Mouse (Mus musculus) liver, adult 2 months (tissue): ENCODE measurements around the gene Clstn1.
"Not testable (repeated sequence)": the region's sequence is repeated elsewhere in the genome, so short reads cannot be mapped to it uniquely, and the experiment has no call there.

Experiments
- CTCF ChIP-seq: fragments of 200-500 bp; IDR thresholded peaks from 2 replicates; pipeline ENCODE4 v1.5.1; 2011; ENCODE audit warnings: low read depth, low read length, control low read depth
- POLR2A ChIP-seq: fragments of 200-500 bp; IDR thresholded peaks from 2 replicates; pipeline ENCODE4 v1.6.1; 2011; ENCODE audit warnings: low read length, control low read depth; ENCODE audit not compliant: insufficient read depth; ENCODE audit errors: extremely low read depth

DNA sequence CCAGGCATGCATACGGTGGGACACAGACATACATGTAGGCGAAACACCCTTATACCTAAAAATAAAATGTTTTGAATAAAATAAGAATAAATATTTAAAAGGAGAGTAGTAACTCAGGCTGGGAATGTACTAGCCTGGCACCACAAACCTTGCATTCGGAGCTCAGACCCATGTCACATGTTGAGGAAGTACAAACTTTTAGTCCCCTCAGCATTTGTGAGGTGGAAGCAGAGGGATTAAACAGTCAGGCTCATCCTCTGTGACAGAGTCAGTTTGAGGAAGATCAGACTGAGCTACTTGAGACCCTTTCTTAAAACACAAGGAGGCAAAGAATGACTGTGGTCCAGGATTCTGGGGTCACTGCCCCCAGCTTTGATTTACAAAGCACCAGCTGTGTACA is 30.7 kb downstream of the Clstn1 start:
- TF ChIP-seq CTCF, POLR2A: not testable (repeated sequence)
